Mouse (Mus musculus) erythroblast, embryonic 14.5 days (primary cell): ENCODE data around the gene Mcoln2.

Source experiments
- GATA1 ChIP-seq: IDR thresholded peaks from 2 replicates; pipeline ENCODE4 v1.6.1; 2012; ENCODE audit warnings: low read length, inconsistent platforms, mixed read lengths
- TAL1 ChIP-seq: IDR thresholded peaks from 3 replicates; pipeline ENCODE4 v1.6.1; 2012; ENCODE audit warnings: low read length, inconsistent platforms, mixed read lengths

DNA sequence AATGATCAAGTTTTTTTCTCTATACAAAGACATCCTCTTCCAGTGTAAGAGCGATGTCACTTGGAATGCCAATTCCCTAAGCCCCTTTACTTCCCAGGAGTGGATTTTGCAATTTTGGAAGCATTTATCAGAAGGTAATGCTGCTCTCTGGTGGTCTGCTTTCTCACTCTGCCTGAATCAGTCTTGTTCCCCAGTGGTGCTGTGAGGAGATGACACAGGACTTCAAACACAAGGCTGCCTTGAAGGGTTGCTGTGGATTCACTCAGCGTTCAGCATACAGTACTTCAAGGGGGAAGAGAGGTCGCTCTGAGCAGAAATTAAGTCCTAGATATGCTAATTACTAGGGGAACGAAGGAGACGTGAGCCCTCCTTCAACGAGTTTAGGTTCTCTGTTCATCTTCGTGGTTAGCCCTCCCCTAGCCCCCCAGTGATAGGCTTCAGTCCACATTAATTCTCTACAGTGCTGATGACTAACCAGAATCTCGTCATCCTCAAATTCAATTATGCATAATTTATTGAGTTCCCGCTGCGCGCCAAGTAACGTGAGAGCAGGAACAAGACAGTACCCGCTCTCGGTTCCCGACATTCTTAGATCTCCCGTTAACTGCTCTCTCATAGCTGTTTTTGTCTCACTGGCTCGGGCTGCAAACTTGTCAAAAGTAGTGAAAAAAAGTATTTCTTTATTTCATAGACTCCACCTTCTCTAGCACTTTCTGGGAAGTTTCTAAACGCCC lies 42.4 kb upstream of the Mcoln2 start:
- no peak for TF ChIP-seq GATA1
- no peak for TF ChIP-seq TAL1
